Mouse (Mus musculus) heart, adult 2 months (tissue): Measurements from ENCODE around the gene Rpl19.

Source experiments
- CTCF ChIP-seq: fragments of 200-600 bp; IDR thresholded peaks from 2 replicates; pipeline ENCODE4 v1.8.1; 2022; ENCODE audit warnings: antibody characterized with exemption, mild to moderate bottlenecking, moderate library complexity
- EP300 ChIP-seq: fragments of 200-500 bp; IDR thresholded peaks from 2 replicates; pipeline ENCODE4 v1.6.1; 2011; ENCODE audit warnings: low read depth, low read length, control low read depth; ENCODE audit not compliant: insufficient read depth
- POLR2A ChIP-seq: fragments of 200-500 bp; IDR thresholded peaks from 2 replicates; pipeline ENCODE4 v1.6.1; 2011; ENCODE audit warnings: mild to moderate bottlenecking, low read depth, low read length, control low read depth; ENCODE audit not compliant: insufficient read depth

GRCm38 (mm10) chr11:97998074-97998793, 28.3 kb upstream of the Rpl19 start:
- TF ChIP-seq CTCF: no peak
- TF ChIP-seq POLR2A: no peak
- TF ChIP-seq EP300: no peak
